Mouse (Mus musculus) ES-Bruce4 (cell line): ENCODE data around the gene Calhm3.

Experiments
- CTCF ChIP-seq: IDR thresholded peaks from one replicate; pipeline ENCODE4 v1.8.1; 2011; ENCODE audit warnings: low read depth, low read length
- EP300 ChIP-seq: IDR thresholded peaks from 2 replicates; pipeline ENCODE4 v1.6.1; 2011; ENCODE audit warnings: low read depth, low read length; ENCODE audit not compliant: insufficient read depth
- POLR2A ChIP-seq: IDR thresholded peaks from one replicate; pipeline ENCODE4 v1.8.1; 2011; ENCODE audit warnings: low read length; ENCODE audit not compliant: insufficient read depth

DNA sequence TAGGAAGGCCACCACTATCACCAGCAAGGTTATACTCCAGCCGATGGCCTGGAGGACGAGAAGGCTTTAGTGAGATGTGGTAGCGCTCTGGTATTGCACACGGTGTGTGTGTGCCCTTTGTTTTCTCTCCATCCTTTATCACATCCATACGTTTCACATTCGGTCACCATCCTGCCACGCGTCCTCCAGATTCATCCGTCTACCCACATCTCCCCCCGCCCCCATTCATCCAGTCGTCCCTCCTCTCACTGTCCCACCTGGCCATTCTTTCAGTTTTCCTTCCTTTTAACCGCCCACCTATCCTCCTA lies 5.5 kb downstream of the Calhm3 start:
- TF ChIP-seq CTCF (no peak), POLR2A (no peak), EP300 (no peak)
